Mouse (Mus musculus) urinary bladder, adult 2 months (tissue): ENCODE data around the gene Col4a6. TPM values are rescaled to one million over a fixed set of nuclear protein-coding genes. Genes with fewer than 3 reads are reported as not detected.

Experiments used
- DNase-seq: peaks from one replicate; pipeline ENCODE4 v3.0.0; 2022; ENCODE audit warnings: low spot score
- polyA plus RNA-seq: library from polyadenylated mRNA; depleted of rRNA; stranded (reverse); fragments of >200 nt; gene quantifications from 2 replicates; pipeline ENCODE4 v1.2.3, GENCODE M21; 2012; rRNA removed

Col4a6 gene
- polyA plus RNA-seq, 1 experiment: 28.1 TPM

DNA sequence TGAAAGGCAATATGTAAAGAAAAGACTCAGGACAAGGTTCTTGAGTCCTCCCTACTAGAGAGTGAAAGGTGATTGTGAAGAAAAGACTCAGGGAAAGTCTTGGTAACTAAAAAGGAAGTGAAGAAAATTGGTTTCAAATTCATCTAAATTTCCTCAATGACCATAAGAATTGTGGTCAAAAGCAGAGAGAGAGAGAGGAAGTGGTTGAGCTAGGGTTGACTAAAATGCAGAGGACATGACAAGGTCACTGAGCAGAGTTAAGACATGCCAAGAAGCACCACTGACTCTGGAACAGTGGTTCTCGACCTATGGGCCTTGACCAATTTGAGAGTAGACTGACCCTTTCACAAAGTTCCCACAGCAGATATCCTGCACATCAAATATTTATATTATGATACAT, 224.2 kb downstream of the Col4a6 start:
- DNase-seq: no peak

DNA sequence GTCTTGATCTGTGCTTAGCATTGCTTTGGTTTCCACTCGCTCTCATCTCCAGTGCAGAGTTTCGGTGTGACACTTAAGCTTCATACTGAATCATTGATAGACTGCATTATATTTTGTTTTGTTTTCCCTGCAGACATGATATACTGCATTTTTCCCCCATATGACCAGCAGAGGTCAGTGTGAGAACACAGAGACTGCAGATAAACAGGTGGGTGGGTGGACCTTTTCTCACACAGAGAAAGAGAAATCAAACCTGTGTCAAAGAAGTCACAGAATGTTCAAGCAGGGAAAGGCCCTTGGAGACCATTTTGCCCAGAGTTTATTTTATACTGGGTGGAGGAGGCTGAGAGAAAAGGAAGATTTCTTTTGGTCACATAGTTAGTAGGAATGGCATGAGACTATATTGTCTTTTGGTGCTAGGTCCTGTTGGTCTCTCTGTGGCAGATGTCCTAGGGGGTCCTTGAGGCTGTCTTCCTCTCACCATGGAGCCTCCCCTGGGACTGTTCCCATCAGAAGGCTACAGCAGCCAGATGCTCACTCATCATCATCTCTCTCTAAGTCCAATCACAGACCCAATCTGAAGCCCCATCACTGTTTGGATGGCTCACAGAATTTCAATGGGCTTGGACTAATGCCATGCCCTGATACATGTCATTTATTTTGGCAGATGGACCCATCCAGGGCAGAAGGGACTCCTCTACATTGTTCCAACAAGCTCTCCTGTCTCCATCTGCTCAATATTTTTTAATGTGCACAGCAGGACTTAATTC, 237.1 kb downstream of the Col4a6 start:
- no peak for DNase-seq

DNA sequence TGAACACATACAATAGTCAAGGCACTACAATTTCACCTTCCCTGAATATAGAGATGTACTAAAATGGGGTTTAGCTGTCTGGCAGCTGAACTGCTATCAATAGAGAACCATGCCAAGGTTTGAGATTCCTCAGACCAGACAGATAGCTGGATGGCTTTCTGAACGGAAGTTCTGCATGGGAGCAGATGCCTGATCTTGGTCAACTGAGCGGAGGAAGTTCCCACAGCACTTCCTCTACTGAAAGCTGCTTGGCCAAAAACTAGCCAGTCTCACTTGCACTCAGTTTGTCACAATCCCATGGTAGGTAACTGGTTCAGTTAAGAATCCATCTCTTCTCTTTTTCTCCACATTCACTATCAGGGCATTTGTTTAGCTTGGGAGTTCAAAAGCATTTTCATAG, 245.7 kb downstream of the Col4a6 start:
- no peak for DNase-seq

DNA sequence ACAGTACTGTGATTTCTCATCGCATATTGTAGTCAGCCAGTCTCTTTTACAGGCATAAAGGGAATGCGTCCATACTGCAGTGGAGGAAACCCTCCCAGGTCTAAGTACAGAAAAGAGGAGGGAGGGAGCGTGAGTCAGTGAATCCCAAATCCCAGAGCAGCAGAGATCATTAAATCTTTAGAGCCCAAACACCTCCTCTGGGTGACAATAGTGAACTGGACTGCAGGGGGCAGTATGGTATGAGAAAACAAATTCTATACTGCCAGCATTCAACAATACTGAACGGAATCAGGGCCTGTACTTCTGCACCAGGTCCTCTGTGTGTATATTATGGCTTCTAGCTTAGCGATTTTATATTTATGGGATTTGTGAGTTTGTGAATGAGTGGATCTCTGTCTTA, 261.1 kb downstream of the Col4a6 start:
- DNase-seq: no peak

DNA sequence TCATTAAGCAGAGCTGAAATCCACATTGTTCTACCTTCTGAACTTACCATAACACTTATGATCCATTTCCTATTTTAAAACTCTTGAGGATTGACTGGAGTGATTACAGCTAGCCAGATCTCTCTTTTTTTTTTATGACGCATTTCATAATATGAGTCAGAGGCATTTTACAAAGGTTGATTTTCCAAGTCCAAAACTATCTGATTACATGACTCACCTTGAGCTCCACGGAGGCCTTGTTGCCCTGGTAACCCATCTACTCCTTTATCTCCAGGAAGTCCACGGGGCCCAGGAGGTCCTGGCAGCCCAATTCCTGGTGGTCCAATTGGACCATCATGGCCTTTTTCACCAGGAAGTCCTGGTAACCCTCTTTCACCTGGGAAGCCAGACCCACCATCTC, 274.9 kb downstream of the Col4a6 start:
- no peak for DNase-seq

DNA sequence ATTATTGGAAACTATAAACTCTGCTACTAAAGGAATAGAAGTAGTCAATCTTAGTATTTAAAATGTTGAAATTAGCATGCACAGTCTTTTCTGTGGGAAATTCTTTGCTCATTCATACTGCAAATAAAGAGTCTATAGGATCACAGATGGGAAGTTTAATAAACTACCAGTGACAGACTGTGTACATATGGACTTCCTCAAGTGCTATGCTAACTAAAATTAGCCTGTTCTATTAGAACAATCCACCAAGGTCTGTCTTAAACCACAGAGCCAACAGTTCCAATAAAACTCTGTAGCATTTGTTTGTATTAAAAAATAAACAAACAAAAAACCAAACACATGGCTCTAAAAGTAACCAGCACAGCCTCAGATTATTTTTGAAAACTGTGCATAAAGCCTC, 278.8 kb downstream of the Col4a6 start:
- DNase-seq: no peak

DNA sequence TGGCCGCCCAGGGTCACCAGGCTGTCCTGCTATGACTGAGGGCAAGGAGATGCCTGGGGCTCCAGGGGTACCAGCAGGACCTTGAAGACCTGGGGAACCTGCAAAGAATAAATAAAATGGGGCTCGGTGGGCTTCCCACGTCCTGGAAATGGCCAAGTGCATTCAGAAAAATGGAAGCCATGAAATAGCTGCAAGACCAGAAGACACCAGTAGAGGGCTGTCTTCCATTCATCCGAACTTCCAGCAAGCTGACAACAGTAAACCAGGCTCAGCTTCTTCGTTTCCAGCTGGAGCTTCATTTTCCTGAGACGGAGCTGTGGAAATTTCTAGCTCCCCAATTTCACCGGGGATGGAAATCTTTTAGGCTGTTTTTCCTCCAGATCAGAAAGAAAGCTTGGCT, 298.5 kb downstream of the Col4a6 start:
- DNase-seq: no peak

DNA sequence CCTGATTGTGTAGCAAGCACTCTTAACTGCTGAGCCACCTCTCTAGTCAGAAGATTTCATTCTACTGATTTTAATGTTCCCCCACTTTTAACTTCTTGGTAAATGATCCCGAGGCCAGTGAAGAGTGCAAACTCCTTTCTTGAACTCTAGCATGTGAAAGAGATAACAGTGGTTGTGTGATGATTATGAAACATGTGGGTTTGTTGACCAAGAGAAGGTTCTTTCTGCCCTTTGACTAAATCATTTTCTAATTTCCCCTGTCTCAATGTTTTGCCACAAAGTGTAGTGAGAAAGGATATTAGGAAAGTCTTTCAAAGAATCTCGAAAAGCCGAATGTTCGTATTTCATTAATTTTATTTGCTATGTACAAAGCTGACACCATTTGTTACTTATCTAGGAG, 308.8 kb downstream of the Col4a6 start:
- DNase-seq: no peak

DNA sequence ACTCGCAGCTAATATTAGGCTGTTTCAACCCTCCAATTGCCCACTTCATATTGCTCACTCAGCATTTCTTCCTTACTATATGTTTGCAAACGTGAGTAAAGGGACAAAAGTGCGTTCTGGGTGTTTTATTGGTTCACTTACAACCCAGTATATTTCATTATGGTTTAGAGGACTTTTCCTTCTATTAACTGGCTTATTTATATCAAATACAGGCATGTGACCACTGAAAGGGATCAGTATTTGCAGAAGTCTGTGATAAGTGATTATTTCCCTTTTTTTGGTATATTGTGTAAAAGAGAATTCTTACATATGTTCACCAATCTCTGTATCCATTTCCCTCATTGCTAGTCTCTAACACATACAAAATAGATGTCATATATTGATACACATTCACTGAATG, 313.5 kb downstream of the Col4a6 start:
- DNase-seq: no peak

DNA sequence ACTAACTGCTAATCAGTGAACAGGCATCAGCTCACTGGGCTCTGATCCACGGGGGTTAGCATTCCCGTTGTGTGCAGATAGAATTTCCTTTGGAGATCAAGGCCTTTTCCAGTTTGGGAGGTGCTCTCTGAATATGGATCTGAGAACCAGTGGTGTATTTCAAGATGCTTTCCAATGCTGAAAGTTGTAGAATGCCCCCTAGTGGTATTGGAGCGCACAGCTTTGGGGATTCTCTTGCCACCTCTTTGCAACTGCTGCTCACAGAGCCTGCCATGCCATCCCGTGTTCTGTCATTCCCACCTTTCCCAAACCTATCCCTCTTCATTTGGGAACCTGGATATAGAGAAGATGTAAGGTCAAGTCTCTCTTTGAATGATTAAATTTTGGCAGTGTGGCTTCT, 315.7 kb downstream of the Col4a6 start:
- no peak for DNase-seq

DNA sequence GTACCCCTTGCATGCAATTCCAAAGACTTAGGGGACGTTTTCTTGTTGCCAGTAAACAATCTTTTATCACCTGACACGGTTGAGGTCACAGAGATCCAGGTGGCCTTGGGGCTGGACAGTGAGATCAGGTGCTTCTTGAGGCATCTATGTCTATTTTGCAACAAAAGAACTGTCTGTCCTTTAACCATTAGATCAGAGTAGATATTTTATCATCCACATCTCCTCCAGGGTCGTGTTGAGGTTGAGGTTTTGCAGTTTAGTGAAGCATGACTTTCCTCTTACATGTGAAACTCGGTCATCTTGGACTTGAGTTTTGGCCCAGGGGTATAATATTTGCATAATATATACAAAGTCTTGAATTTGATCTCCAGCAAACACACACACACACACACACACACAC, 316.2 kb downstream of the Col4a6 start:
- no peak for DNase-seq

DNA sequence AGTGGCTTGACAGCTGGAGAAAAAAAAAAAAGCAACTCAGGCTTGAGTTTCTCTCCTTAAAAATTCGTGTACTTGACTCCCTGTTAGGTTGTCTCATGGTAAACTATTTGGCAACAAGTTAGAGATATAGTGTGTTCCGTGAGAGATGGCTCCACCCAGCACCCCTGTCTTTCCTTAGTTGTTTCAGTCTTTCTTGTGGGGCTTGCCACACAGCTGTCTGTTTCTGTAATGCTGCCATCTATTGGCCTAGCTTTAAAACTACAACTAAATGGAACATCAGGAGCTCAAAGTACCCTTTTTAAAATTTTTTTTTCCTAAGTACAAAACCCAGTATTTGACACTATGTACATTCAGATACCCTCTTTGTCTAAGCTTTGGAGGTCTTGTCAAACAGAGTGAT, 317.2 kb downstream of the Col4a6 start:
- no peak for DNase-seq

DNA sequence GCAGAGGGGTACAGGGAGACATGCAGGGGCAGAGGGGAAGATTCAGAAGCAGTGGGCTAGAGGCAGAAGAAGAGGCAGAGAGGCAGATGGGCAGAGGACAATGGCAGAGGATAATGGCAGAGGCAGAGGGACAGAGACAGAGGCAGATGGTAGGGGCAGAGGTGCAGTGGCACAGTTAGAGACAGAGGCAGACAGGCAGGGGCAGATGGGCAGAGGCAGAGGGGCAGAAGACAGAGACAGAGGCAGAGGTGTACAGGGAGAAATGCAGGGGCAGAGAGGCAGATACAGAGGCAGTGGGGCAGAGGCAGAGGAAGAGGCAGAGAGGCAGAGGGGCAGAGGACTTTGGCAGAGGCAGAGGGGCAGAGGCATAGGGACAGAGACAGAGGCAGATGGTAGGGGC, 322.7 kb downstream of the Col4a6 start:
- no peak for DNase-seq

DNA sequence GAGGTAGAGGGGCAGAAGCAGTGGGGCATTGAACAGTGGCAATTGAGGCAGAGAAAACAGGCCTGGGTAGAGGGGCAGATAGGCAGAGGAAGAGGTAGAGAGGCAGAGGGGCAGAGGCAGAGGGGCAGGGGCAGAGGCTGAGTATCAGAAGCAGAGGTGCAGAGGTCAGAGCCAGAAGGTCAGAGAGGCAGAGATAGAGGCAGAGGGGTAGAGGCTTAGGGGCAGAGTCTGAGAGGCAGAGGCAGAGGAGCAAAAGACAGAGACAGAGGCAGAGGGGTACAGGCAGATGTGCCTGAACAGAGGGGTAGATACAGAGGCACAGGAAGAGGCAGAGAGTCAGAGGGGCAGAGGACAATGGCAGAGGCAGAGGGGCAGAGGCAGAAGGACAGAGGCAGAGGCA, 323.6 kb downstream of the Col4a6 start:
- DNase-seq: no peak

DNA sequence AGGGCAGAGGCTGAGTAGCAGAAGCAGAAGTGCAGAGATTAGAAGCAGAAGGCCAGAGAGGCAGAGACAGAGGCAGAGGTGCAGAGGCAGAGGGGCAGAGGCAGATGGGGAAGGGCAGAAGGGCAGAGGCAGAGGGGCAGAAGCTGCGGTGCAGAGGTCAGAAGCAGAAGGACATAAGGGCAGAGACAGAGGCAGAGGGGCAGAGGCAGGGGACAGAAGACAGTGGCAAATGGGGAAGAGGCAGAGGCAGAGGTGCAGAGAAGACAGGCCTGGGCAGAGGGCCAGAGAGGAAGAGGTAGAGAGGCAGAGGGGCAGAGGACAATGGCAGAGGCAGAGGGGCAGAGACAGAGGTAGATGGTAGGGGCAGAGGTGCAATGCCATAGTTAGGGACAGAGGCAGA, 324.2 kb downstream of the Col4a6 start:
- DNase-seq: no peak

Other genes starting within 250 kb of the Col4a6 start
- gene Col4a5, start 1.3 kb upstream of the Col4a6 start, polyA plus RNA-seq: 63.5 and 64.2 TPM in 2 replicates